Mouse (Mus musculus) hindbrain, embryonic 11.5 days (tissue): ENCODE measurements around the gene Nap1l5. TPM values are rescaled to one million over a fixed set of nuclear protein-coding genes. Genes with fewer than 3 reads are reported as not detected.
A peak's percentile ranks its signal among the peaks of the same experiment; 100 is the strongest.

Experiments used
- ATAC-seq: fragments of 200-750 bp; cut with Nextera tagmentation; 2 replicates; pipeline ENCODE4 v1.8.0; 2017; ENCODE audit warnings: mild to moderate bottlenecking, moderate TSS enrichment, moderate library complexity; ENCODE audit not compliant: low FRiP score
- DNase-seq: peaks from one replicate; pipeline ENCODE4 v3.0.0-alpha.2; 2015; ENCODE audit warnings: low spot score
- H3K27ac ChIP-seq: fragments of 300-500 bp; sonication (generic); 2 replicates; pipeline ENCODE4 v1.5.1; 2014; ENCODE audit warnings: mild to moderate bottlenecking, low read depth, low read length
- H3K27me3 ChIP-seq: fragments of 300-500 bp; sonication (generic); 2 replicates; pipeline ENCODE4 v1.6.1; 2014; ENCODE audit warnings: mild to moderate bottlenecking, low read length, moderate library complexity, mixed read lengths; ENCODE audit not compliant: control insufficient read depth, insufficient read depth
- H3K36me3 ChIP-seq: fragments of 300-500 bp; sonication (generic); 2 replicates; pipeline ENCODE4 v1.6.1; 2014; ENCODE audit warnings: mild to moderate bottlenecking, low read length, moderate library complexity, mixed read lengths; ENCODE audit not compliant: control insufficient read depth, insufficient read depth
- H3K4me1 ChIP-seq: fragments of 300-500 bp; sonication (generic); replicated peaks from 2 replicates; pipeline ENCODE4 v1.6.1; 2014; ENCODE audit warnings: low read length, mixed read lengths; ENCODE audit not compliant: control insufficient read depth, insufficient read depth
- H3K4me2 ChIP-seq: fragments of 300-500 bp; sonication (generic); replicated peaks from 2 replicates; pipeline ENCODE4 v1.6.1; 2014; ENCODE audit warnings: mild to moderate bottlenecking, low read depth, low read length
- H3K4me3 ChIP-seq: fragments of 300-500 bp; sonication (generic); 2 replicates; pipeline ENCODE4 v1.5.1; 2014; ENCODE audit warnings: low read depth, low read length
- H3K9ac ChIP-seq: fragments of 300-500 bp; sonication (generic); 2 replicates; pipeline ENCODE4 v1.6.1; 2014; ENCODE audit warnings: low read depth, low read length
- H3K9me3 ChIP-seq: fragments of 300-500 bp; sonication (generic); 2 replicates; pipeline ENCODE4 v1.6.1; 2016; ENCODE audit warnings: low read length; ENCODE audit not compliant: control insufficient read depth
- WGBS: fragments of 180-500 bp; shearing (Covaris S2); extraction: QIAGEN DNeasy Blood & Tissue Kit; methylation state at CpG from one replicate; pipeline ENCODE4 v1.1.7; 2014; 5-methylcytosine and 5-hydroxymethylcytosine counted together
- polyA plus RNA-seq: library from polyadenylated mRNA; unstranded; fragments of >200 nt; fragmentation: Nextera tagmentation; extraction: Ambion mirVana; gene quantifications from 2 replicates; pipeline ENCODE4 v1.2.1, GENCODE M21; 2014

Nap1l5 gene
- polyA plus RNA-seq, 1 experiment from 2014 or later = 43.1 TPM

DNA sequence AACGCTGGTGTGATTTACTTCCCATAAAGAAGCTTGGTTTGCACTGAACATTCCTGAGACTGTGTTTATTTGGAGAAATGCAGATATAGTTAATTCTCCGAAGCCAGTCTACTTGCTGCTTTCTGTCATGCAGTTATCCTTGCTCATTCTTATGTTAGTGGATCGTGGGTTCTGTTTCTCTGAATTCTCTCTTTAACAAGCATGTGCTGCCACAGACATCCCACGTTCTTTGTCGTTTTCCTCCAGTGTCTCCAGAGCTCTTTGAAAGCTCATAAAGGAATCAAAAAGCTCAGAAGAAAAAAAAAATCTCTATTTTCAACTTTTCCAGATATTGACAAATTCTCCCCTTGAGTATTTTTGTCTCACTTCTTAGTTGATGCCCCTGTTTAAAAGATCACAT lies 7.1 kb upstream of the Nap1l5 start:
- no peak overlapping the region for H3K27ac ChIP-seq
- H3K9ac ChIP-seq = no peak overlapping the region
- H3K4me3 ChIP-seq = no peak overlapping the region
- H3K9me3 ChIP-seq = no peaks in the 10 kb centered on the region
- H3K4me1 ChIP-seq = no peaks in the 10 kb centered on the region
- no peaks in the 10 kb centered on the region for H3K27me3 ChIP-seq
- ATAC-seq (no peak), DNase-seq (no peak)
- no peak overlapping the region for H3K4me2 ChIP-seq
- H3K36me3 ChIP-seq = no peaks in the 10 kb centered on the region
- 90% methylated on average over 5 of the region's 5 CpGs for WGBS

DNA sequence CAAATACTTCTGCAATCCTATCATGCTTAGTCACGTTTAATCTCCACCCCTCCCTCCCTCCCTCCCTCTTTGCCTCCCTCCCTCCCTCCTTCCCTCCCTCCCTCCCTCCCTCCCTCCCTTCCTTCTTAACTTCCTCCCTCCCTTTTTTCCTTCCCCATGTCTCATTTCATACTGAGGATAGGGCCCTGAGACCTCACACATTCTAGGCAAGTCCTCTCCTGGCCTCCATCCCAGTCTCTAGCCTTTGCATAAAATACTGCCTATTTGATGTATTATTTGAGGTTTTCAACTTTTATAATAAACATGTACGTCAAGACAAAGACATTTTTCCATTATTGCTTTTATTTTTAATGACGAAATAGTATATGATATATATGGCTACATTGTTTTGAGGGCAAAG lies 6.7 kb upstream of the Nap1l5 start:
- H3K4me1 ChIP-seq = no peaks in the 10 kb centered on the region
- no peaks in the 10 kb centered on the region for H3K9me3 ChIP-seq
- DNase-seq (no peak), ATAC-seq (no peak)
- no peaks in the 10 kb centered on the region for H3K36me3 ChIP-seq
- H3K4me3 ChIP-seq = no peak overlapping the region
- H3K9ac ChIP-seq = no peak overlapping the region
- 85% methylated on average over 3 of the region's 3 CpGs for WGBS
- H3K4me2 ChIP-seq = no peak overlapping the region
- no peaks in the 10 kb centered on the region for H3K27me3 ChIP-seq
- H3K27ac ChIP-seq = no peak overlapping the region

DNA sequence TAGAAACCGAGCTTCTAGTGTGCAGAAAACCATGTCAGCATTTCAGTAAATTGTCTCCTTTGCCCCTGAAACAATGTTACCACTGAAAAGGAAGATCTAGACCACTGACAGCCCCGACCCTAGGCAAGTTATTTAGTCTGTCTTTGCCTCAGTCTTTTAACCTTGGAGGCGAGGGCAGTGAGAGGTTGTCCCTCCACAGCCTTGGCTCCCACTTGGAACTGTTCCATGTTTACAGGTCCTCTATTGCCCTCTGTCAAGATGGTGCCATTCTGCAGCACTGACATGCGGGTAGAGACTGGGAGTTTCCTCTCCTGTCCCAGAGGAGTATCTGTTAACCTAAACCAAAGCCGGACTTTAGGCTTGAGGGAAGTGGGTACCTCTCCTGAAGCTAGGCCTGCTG lies 6.0 kb upstream of the Nap1l5 start:
- no peak for ATAC-seq
- H3K4me2 ChIP-seq = no peak overlapping the region
- H3K9ac ChIP-seq = no peak overlapping the region
- no peaks in the 10 kb centered on the region for H3K4me1 ChIP-seq
- H3K27me3 ChIP-seq = no peaks in the 10 kb centered on the region
- H3K4me3 ChIP-seq = no peak overlapping the region
- DNase-seq = no peak
- no peaks in the 10 kb centered on the region for H3K36me3 ChIP-seq
- H3K9me3 ChIP-seq = no peaks in the 10 kb centered on the region
- H3K27ac ChIP-seq = no peak overlapping the region
- WGBS = 71% methylated on average over 5 of the region's 5 CpGs

DNA sequence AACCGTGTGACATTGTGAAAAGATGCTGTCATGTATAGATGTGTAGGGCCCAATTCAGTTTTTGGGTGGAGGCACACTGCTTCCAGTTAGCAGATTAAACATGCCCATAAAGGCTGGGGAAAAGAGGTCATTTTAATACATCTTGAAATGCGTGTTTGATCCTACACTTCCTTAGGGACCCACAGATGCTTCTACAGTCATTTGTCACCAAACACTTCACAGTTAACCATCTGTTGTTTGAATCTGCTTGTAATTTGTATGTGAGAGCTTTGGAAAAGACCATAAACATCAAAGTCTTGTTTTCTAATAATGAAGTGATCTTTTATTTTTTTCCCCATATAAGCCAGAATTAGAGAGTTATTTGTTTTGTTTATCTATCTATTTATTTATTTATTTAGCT lies 915 bp upstream of the Nap1l5 start:
- H3K9me3 ChIP-seq = no peaks in the 10 kb centered on the region; the same call in none of the 2 replicates
- DNase-seq = no peak
- H3K36me3 ChIP-seq = no peaks in the 10 kb centered on the region
- no peak for ATAC-seq
- no peaks in the 10 kb centered on the region for H3K27me3 ChIP-seq
- WGBS = 73% methylated on average over 2 of the region's 2 CpGs
- no peak overlapping the region for H3K4me2 ChIP-seq
- no peak overlapping the region for H3K27ac ChIP-seq
- H3K4me1 ChIP-seq = no peaks in the 10 kb centered on the region
- H3K4me3 ChIP-seq = no peak overlapping the region
- H3K9ac ChIP-seq = no peak overlapping the region

DNA sequence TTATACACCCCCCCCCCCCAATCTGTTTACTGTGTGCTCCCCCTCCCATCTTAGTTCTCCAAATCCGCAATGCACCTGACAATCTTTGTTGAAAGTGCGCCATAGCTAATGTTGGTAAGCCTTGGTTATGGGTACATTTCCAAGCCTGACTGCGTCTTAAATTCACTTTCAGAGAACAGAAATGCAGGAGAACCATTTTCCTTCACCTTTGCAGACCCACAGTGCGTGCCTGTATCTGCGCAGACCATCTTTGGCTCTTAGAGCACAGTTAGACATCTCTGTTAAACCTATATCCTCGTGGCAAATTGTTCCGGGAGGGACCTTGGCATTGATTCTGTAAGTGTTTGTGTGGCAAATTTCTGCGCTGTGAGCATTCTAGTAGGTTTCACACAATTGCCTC lies 460 bp upstream of the Nap1l5 start:
- no peak for DNase-seq
- 84% methylated on average over 8 of the region's 8 CpGs for WGBS
- no peaks in the 10 kb centered on the region; the same call in none of the 2 replicates for H3K9me3 ChIP-seq
- no peak overlapping the region for H3K27ac ChIP-seq
- no peaks in the 10 kb centered on the region for H3K27me3 ChIP-seq
- H3K36me3 ChIP-seq = no peaks in the 10 kb centered on the region
- peak overlapping the region; percentile 38; the same call in 1 of the 2 replicates for H3K4me3 ChIP-seq
- no peak overlapping the region for H3K9ac ChIP-seq
- H3K4me2 ChIP-seq = peak overlapping the region; percentile 52
- ATAC-seq = no peak
- H3K4me1 ChIP-seq = no peaks in the 10 kb centered on the region

DNA sequence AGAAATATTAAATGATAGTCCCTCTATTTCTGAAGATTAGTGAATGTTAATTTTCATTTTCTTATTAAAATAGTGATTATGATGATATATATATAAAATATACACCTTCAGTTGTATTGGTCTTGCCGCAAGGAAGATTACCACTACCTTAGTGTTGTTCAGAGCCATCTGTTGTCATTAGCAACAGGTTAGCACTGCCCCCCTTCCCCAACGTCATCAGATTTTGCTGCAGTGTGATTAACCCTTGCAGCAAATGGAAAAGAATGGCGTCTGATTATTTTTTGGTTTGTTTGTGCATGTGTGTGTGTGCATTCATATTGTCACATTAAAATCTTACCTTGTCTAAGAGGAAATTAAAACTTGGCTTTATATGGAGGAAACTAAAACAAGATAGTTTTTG lies 2.3 kb downstream of the Nap1l5 start:
- no peaks in the 10 kb centered on the region; the same call in none of the 2 replicates for H3K9me3 ChIP-seq
- H3K27ac ChIP-seq = no peak overlapping the region
- H3K4me2 ChIP-seq = no peak overlapping the region
- peak; percentile 35 for DNase-seq
- no peaks in the 10 kb centered on the region for H3K4me1 ChIP-seq
- WGBS = 57% methylated on average over 3 of the region's 3 CpGs
- no peak for ATAC-seq
- no peaks in the 10 kb centered on the region for H3K27me3 ChIP-seq
- no peaks in the 10 kb centered on the region for H3K36me3 ChIP-seq
- no peak overlapping the region for H3K4me3 ChIP-seq
- no peak overlapping the region for H3K9ac ChIP-seq

DNA sequence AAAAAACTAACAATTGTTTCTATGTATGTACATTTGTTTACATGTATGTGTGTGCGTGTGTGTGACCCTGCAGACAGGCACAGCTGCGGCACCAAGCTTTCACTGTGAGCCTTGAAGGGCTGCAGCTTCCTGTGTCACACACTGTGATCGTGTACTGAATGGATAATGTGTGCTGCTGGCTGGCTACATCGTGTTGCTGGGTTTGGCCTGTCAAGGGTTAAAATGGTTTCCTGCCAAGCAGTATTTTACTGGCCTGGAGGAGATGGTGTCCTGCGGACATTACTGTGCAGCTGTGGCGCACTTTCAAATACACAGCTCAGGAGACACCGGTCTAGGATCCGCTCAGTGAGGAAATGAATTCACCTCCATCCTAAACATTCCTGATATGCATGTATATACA lies 3.7 kb downstream of the Nap1l5 start:
- WGBS = 38% methylated on average over 8 of the region's 8 CpGs

DNA sequence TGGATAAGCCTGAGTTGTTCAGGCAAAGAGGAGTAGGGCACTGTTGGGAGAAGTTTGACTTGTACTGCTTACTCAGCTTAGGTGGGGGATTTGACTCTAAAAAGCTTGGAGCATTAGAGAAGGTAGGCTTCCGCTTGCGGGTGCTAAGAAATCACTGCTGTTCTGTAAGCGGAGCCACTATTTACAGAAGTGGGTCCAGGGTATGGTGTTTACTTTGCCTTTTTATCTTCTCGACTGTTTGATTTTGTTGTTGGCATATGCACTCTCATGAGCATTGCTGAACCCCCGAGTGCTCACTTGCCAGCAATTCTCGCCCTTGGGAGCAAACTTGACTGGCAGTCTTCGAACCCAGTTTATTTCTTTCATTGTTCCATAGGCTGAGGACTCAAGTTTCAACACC lies 6.3 kb downstream of the Nap1l5 start:
- Histone ChIP-seq H3K27me3 (no peaks in the 10 kb centered on the region), H3K9me3 (no peaks in the 10 kb centered on the region), H3K4me3 (no peak overlapping the region), H3K9ac (no peak overlapping the region), H3K4me1 (no peaks in the 10 kb centered on the region), H3K36me3 (no peaks in the 10 kb centered on the region), H3K27ac (no peak overlapping the region), H3K4me2 (no peak overlapping the region)
- DNase-seq (no peak), ATAC-seq (no peak)
- 88% methylated on average over 7 of the region's 7 CpGs for WGBS

More for the DNA sequence above, 3.7 kb downstream of the Nap1l5 start:
- Histone ChIP-seq H3K27ac (no peak overlapping the region), H3K4me2 (no peak overlapping the region), H3K4me1 (no peaks in the 10 kb centered on the region), H3K4me3 (no peak overlapping the region), H3K36me3 (no peaks in the 10 kb centered on the region), H3K9me3 (no peaks in the 10 kb centered on the region; the same call in none of the 2 replicates), H3K9ac (no peak overlapping the region), H3K27me3 (no peaks in the 10 kb centered on the region)
- ATAC-seq (peak; percentile 83), DNase-seq (peak; percentile 71)

DNA sequence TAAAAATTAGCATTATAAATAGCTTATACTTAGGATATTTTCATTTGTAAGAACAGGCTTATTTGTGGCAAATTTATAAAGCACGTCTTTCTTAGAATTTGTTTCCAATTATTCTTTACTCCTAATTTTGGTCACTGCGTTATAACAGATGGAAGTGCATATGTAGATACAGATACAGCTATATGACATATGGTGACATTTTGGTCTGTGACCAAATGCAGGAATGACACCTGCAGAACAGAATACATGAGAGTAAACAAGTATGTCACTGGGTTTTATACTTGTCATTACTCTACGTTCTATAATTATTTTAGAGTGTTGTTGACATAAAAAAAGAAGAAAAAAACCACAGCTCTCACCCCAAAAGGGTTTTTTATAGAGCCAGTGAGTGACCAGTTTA lies 7.8 kb downstream of the Nap1l5 start:
- ATAC-seq (no peak), DNase-seq (no peak)
- Histone ChIP-seq H3K27me3 (no peaks in the 10 kb centered on the region), H3K9me3 (no peaks in the 10 kb centered on the region), H3K4me3 (no peak overlapping the region), H3K36me3 (no peaks in the 10 kb centered on the region), H3K9ac (no peak overlapping the region), H3K27ac (no peak overlapping the region), H3K4me1 (no peaks in the 10 kb centered on the region), H3K4me2 (no peak overlapping the region)
- 90% methylated on average over 3 of the region's 3 CpGs for WGBS
